Mouse (Mus musculus): ENCODE results near the gene Eif2b2.

The Eif2b2 gene

DNA sequence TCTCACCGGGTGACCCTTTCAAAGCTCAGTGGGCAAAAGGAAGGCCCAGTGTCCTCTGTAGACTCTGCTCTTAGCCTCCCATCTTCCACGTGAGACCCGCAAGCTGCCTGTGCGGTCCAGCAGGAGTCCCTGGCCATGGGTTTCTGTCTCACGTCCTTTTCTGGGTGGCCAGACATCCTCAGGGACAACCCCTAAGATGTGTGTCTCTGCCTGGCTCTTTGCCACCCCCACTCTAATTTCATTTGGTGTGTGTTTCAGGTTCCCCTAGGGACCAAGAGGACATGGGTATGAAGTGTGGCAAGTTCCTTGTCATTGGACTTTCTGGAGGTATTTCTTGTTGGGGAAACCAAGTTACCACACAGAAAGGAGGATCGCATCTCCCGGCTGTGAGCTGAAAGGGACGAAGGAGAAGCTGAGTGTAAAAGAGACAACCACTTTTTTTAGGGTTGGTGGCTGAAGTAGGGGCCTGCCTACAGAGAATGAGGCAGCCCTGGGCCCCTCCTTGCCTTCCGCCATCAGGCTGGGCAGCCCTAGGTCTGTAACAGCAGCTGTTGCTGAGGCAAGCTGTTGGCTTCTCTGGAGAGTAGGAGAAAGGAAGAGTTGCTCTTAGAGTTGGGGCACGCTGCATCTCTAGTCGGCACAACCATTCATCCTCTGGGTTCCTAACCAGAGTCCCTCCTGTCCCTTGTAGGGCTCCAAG lies 25.2 kb upstream of the Eif2b2 start:
- DNase-seq (ENCODE audit: low spot score in 2 of 2): no peak

DNA sequence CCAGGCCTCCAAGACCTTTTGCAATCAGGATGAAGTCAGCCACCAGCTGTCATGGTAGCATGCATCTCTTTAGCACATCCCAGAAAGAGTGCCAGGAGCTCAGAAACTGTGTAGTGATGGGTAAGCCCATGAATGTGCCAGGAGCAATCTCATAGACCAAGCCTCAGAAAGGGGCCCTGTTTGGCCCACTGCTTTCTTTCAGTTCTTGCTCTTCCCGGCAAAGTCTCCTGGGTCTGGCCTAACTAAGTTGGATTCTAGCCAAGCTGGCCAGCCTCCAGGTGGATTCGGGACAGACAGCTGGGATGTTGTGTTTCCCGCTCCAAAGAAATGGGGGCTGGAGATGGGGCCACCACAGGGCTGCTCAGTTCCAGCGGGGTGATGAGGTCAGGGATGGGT lies 24.7 kb upstream of the Eif2b2 start:
- peak in 1 of 2 experiments; percentile 69 for DNase-seq (ENCODE audit: low spot score in 2 of 2)

DNA sequence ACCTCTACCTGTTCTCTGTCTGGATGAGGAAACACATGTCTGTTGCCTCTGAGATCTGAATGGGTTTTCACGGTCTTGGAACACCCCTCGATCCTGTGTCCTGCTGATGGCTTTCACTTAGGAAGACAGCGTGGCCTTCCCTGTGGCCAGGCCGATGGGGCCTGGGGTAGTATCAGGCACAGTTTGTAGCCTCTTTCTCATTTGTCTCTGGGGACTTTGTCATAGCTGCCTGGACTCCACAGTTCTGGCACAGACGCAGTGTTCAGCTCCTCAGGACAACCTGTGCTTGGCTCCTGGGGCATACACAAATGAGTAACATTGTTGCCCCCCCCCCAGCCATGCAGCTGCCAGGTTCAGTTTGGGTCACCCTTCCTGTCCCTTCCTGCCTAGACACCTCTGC lies 24.2 kb upstream of the Eif2b2 start:
- no peak for DNase-seq (ENCODE audit: low spot score in 2 of 2)

DNA sequence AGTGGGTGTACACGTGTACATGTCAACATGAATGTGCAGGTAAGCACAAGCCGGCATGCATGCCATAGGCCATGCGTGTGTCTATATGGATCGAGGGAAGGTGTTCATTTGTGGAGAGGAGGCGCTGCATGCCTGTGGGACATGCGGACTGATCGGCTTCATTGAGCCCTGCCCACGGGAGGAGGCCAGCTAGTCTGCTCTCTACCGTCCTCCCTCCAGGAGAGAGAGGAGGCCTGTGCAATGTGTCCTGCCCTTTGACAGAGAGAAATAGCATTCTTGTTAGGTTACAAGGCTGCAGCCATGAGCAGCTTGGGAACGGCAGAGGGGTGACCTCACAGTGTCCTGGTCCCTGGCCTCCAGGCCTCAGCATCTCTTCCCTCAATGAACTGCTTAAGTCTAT lies 23.1 kb upstream of the Eif2b2 start:
- no peak for DNase-seq (ENCODE audit: low spot score in 2 of 2)

DNA sequence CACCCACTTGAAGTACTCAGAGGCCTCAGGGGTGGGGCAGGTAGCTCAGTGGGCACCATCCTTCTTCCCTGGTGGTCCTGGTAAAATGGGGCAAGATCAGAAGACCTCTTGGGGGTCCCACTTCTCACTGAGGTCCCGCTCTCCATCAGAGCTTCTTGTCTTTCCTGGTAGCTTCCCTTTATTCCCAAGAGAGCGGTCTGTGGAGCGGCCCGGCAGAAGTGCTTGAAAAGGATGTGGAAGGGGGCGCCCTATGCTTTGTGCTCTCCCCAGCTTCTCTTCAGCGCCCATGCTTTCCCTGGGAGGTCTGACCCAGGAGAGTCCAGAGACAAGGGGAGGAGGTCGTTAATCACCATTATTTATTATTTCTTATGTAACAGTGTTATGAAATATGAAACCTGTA lies 21.9 kb upstream of the Eif2b2 start:
- DNase-seq (ENCODE audit: low spot score in 2 of 2): no peak

DNA sequence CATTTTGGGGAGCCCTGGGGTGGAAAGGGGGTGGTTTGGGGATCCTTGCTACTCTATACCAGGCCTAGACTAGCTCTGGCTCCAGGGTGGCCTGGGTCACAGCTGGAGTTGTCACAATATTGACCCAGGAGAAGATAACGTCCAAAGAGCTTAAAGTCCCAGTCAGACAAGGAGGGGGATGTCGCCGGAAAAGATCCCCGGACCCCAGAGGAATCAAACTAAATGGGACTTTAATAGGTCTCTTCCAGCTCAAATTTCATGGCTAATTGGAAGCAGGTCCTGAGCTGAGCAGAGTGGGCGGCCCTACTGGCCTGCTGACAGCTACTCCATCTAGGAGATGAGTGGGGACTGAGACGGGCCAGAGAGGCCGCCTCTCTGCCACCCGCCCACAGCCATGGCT lies 21.3 kb upstream of the Eif2b2 start:
- no peak for DNase-seq (ENCODE audit: low spot score in 2 of 2)

DNA sequence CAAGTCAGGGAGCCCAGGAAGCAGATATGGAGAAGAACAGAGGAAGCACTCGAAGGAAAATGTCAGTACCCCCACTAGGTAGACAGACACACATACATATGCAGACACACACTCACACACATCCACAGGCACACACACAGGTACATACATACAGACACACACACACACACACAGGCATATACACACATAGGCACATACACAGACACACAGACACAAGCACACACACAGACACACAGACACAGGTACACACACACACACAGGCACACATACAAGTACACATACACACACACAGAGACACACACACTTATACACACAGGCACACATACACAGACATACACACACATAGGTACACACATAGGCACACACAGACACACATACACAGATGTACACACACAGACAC lies 19.3 kb upstream of the Eif2b2 start:
- no peak for DNase-seq (ENCODE audit: low spot score in 2 of 2)

DNA sequence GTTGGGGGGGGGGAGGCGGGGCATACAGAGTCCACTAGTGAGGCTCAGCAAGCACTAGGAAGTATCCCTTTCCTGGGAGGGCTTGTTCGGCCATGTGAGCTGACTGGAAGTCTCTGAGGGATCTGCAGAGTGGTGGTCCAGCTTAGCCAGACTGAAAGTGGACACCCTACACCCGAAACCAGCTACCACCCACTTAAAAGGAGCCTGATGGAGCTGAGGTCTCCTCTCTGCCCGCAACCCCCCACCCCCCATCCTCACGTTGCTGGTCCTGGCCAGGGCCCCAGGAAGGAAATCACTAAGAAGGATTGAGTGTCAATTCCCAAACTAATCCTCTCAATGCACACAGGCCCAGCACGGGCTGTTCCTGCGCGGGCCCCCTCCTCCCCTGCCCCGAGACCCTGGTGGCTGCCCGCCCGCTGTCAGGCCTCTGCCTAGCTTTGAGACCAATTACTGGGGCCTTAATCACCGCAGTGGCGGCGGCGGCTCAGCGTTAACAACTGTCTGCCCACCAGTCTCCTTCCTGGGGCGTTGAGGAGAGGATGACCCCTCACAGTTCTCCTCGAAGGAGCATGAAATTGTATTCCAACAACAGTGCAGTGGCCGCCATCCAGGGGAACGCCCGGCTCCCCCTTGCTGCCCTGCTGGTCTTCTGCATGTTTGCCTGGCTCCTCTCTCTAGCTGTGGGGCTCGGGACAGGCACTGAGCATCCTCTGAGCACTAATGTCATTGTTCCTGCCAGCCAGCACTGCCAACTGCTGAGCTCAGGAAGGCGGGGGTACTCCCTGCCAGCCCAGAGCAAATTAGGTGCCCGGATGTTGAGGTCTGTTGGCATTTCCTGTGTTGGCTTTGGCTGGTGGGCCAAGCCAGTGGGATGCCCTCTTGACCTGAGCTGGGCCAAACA lies 18.1 kb upstream of the Eif2b2 start:
- no peak for DNase-seq (ENCODE audit: low spot score in 2 of 2)

DNA sequence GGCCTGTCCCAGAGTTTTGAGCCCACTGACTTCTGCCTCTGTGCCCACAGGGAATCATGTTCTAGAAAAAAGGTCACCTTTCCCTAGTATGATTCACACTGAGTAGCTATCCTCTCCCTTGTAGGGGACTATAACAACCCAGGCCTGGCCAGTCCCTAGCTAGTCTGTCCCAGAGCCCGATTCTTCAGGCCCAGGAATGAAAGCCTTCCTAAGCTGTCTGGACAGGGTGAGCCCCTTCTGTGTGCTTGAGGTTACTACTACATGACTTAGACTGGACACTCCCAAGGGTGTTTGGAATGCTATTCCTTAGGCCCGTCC lies 17.5 kb upstream of the Eif2b2 start:
- no peak for DNase-seq (ENCODE audit: low spot score in 2 of 2)

DNA sequence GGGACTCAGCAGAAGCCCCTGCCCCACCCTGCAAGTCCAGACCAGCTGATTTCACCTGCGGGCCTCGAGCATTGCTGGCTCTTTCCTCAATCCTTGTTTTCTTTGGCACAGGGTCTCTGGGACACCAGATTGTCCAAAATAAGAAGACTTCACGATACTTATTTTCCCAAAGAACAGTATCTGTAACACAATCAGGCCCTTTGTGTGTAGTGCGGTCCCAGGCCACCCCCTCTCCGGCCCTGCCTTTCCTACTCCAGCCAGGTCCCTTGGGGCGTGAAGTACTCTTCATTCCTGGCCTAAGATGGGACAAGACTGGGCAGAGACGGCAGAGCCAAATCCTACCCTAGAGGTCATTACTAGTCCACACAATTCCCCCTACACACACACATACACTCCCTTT lies 17.1 kb upstream of the Eif2b2 start:
- DNase-seq (ENCODE audit: low spot score in 2 of 2): no peak

DNA sequence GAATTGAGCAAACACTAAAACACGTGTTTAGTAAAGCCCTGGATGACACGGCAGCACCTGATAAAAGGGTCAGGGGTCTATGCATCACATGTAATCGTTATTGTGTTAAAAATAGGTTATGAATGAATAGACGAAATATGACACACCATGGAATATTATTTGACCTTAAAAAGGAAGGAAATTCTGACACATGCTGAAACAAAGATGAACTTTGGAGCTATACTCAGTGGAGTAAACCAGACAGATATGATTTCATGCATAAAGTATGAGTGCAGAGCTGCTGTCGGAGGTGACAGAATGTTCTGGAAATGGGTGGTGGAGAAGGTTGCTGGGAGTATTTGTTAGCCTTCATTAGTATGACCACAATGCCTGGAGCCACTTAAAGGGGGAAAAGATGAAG lies 15.6 kb upstream of the Eif2b2 start:
- no peak for DNase-seq (ENCODE audit: low spot score in 2 of 2)

DNA sequence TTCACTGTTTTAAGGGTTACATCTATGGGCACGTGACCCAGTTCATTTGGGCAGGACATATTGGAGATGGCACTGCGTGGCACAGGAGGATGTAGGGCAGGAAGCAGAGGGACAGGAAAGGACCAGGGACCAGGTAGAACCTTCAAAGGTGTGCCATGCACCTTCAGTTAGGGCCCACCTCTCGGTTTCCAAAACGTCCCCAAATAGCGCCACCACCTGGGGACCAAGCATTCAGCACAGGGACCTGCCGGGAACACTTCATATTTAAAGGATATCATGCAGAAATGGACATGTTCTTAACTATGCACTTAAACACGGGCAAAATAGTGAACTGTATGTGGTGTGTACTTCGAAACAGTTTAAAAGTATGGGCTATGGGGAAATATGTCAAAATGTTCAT lies 15.2 kb upstream of the Eif2b2 start:
- DNase-seq (ENCODE audit: low spot score in 2 of 2): no peak

DNA sequence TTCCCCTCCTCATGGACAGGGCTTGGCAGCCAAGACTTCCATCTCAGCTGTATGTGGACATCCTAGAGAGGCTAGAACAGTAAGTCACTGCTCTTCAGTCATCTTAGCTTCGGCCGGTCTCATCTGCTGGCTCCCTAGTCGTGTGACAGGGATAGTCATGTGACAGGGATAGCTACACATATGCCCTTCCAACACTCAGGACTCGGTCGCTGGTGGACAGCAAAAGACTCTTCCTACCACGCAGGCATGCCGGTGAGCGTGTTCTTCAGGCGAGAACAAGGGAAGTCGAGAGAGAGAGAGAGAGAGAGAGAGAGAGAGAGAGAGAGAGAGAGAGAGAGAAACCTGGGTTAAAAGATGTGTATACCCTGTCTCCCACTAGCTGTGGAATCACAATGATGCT lies 13.9 kb upstream of the Eif2b2 start:
- no peak for DNase-seq (ENCODE audit: low spot score in 2 of 2)

DNA sequence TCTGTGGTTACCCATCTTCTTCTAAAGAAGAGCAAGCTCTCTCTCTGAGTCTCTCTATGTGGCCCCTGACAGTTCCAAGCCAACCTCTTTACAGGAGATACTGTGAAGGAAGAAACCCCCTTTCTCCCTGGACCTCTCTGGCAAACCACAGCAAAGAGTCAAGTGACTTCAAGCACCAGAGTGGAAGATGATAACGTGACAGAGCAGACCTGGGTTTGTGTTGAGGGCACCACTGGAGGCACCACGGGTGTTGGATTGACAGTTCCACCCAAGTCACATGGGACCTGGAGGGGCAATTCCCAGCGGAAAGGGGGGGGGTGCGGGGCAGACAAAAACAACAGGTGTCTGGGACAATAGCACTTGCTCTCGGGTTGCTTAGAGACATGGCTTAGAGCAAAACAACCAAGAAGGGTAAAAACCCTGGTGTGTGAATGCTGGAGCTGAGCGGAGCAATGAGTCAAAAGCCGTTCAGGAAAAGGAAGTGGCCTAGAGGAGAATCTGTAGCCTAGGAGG lies 10.5 kb upstream of the Eif2b2 start:
- DNase-seq (ENCODE audit: low spot score in 2 of 2): no peak

DNA sequence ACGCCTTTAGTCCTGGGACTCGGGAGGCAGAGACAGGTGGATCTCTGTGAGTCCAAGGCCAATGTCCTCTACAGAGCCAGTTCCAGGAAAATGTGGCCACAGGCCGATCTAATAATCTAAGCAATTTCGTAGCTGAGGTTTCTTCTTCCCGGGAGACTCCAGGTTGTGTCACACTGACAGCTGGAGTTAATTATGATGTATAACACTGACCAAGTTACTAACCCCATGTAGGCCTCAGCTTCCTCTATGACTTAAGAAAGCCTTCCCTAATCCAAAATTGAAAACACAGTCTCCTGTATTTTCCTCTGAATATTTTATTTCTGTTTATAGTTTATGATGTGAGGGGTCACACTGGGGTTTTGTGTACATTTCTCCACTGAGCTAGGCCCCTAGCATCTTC lies 4.2 kb upstream of the Eif2b2 start:
- DNase-seq (ENCODE audit: low spot score in 2 of 2): no peak

DNA sequence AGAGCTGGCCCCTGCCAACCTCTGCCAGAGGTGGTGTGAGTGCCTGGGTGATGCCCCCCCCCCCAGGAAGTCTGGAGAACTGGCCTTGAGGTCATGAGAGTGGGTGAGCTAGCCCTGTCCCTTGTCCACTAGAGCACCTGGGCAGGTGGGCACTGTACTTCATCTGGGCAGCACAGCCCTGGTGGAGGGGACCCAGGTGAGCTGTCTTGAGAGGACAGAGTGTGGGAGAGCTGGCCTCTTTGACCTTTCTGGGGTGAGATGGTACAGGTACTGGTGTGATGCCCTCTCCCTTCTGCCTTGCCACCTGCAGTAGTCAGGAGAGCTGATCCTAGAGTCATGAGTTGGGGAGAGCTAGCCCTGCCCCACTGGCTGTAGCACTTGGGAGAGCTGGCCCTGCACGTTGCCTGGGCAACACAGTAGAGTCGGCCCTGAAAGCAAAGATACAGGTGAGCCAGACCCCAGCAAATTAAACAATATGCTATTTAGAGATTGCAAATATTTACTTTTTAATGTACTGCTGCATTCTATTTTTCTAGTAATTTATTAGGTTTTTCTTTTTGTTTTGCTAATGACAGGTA lies 1.5 kb upstream of the Eif2b2 start:
- DNase-seq (ENCODE audit: low spot score in 2 of 2): no peak

DNA sequence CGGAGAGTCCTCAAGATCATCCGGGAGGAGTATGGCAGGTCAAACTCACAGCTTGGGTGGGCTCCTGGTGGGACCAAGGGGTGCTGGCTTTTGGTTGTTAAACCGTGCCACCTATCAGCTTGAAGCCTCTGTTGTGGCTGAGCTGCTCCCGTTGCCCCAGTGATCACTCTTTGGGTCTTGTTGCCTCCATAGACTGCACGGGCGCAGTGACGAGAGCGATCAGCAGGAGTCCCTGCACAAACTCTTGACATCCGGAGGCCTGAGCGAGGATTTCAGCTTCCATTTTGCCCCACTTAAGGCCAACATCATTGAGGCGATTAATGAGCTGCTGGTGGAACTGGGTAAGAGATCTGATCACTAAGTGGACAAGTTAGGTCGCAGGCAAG lies 617 bp downstream of the Eif2b2 start:
- no peak for DNase-seq (ENCODE audit: low spot score in 2 of 2)

DNA sequence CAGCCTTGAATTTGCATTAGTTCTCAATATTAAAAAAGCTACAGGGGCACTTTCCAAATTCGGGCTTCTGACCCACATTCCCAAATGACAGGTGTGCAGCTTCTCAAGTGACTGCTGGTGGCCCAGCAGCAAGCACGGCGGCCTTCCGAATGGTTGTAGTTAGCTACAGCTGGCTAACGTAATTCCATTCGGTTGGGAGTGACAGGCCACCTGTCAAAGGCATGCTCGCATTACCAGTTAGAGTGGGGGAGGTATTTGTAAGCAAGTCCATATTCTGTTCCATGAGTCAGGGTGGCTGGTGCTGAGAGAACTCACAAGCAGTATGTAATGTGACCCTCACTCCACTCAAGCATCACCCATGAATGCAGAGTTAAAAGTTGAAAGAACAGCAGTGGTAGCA lies 7.9 kb downstream of the Eif2b2 start:
- DNase-seq (ENCODE audit: low spot score in 2 of 2): no peak

DNA sequence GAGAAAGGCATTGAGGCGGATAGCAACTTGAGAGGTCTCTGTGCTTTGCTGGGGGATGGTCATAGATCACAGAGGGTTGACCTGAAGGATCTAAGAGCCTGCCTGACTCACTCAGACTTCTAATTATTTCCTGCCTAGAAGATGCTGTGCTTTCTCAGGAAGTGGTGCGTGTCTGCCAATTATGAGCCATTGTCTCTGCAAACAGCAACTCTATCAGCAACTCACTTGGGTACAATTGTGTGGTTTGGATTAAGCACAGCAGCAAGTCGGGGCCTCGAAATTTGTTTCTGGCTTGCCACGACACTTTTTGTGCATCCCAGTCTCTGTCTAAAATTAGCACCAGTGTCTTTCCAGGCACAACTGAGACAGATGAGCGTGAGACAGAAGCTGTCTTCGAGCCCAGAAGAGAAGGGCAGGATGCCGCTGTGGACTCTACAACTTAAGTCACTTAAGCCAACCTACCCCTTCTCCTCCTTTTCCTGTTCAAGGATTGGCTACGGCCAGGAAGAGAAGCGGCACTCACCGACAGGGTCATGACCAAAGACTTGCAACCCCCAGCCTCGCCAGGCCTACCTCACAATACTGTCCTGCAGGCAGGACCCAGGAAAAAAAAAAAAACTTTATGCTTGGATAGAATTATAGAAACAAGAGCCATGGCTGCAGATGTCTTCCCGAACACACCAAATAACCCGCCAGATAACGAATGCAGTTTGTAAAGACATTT lies 8.8 kb downstream of the Eif2b2 start:
- no peak for DNase-seq (ENCODE audit: low spot score in 2 of 2)

DNA sequence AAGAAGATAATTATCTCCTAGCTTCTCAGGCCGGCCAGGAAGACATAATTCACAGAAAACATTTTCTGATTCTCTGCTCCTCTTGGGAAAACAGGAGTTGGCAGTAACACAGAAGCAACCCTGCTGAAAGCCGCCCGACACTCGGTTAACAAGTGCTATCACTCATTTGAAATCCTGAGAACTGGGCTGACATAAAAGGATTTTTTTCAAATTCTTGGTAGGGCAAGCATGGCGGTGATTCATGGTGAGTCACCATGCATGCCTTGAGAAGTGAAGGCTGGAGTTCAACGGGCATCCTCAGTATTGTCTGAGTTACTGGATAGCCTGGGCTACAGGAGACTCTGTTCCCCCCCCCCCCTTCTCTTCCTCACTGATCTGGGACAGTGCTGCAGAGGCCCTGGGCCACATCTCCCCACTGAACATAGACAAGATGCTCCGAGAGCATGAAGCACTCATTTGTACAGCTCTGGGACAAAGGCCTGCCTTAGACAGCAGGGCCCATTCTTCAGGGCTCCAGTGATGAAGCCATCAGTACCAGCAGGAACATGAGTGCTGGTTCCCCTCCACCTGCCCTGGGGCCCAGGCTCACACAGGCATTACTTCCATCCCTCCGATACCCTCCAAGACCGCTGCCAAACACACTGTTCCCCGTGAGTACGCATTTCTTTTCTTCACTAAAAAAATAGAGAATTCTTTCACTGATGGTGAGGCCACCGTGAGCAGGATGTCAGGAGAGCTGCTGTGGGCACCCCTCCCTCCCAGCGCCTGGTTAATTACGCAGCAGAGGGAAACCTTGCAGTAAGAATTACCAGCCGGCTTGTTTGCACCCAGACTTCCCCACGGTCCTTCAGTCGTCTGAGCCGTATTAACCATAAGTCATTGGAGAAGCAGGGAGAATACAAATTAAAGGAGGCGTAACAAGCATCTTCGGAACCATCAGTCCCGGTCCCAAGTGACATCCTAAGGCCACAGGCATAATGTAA lies 14.4 kb downstream of the Eif2b2 start:
- no peak for DNase-seq (ENCODE audit: low spot score in 2 of 2)

DNA sequence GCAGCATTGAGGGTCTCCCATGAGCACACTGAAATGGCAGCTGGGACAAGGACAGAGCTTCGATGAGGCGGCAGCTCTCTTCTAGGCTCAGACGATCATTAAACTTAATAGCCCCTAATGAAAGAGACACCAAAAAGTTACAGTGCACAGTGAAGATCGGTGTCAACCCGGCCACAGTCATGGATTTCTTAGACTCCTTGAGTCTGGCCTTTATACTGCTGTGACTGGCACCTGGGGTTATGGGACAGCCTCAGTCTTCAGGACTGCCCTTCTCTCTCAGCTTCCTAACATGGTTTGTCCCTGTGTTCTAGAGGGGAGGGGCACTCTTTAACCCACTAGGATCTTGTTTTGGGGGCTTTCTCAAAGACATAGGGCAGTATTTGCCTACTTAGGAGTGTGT lies 18.3 kb downstream of the Eif2b2 start:
- no peak for DNase-seq (ENCODE audit: low spot score in 2 of 2)

All from urinary bladder, adult 18-20 months (tissue).